Mouse (Mus musculus) liver, embryonic 11.5 days (tissue): ENCODE measurements around the gene St8sia1. TPM values are rescaled to one million over a fixed set of nuclear protein-coding genes. Genes with fewer than 3 reads are reported as not detected.

Experiments used
- ATAC-seq: fragments of 200-750 bp; cut with Nextera tagmentation; replicated peaks from 2 replicates; pipeline ENCODE4 v1.8.0; 2017; ENCODE audit warnings: moderate number of reproducible peaks, mild to moderate bottlenecking, moderate TSS enrichment, moderate library complexity; ENCODE audit not compliant: low FRiP score
- DNase-seq: peaks from one replicate; pipeline ENCODE4 v3.0.0-alpha.2; 2017; ENCODE audit warnings: low spot score
- H3K27ac ChIP-seq: fragments of 300-500 bp; sonication (generic); 2 replicates; pipeline ENCODE4 v1.5.1; 2014; ENCODE audit warnings: mild to moderate bottlenecking, low read depth, low read length, control low read depth
- H3K27me3 ChIP-seq: fragments of 300-500 bp; sonication (generic); replicated peaks from 2 replicates; pipeline ENCODE4 v1.6.1; 2014; ENCODE audit warnings: low read length, mixed read lengths; ENCODE audit not compliant: control insufficient read depth, insufficient read depth
- H3K36me3 ChIP-seq: fragments of 300-500 bp; sonication (generic); 2 replicates; pipeline ENCODE4 v1.6.1; 2014; ENCODE audit warnings: mild to moderate bottlenecking, low read length, moderate library complexity, mixed read lengths; ENCODE audit not compliant: control insufficient read depth, insufficient read depth
- H3K4me1 ChIP-seq: fragments of 300-500 bp; sonication (generic); replicated peaks from 2 replicates; pipeline ENCODE4 v1.6.1; 2014; ENCODE audit warnings: low read length, mixed read lengths; ENCODE audit not compliant: control insufficient read depth, insufficient read depth
- H3K4me2 ChIP-seq: fragments of 300-500 bp; sonication (generic); 2 replicates; pipeline ENCODE4 v1.6.1; 2014; ENCODE audit warnings: mild to moderate bottlenecking, control low read depth, moderate library complexity
- H3K4me3 ChIP-seq: fragments of 300-500 bp; sonication (generic); 2 replicates; pipeline ENCODE4 v1.5.1; 2014; ENCODE audit warnings: low read depth, low read length, control low read depth
- H3K9ac ChIP-seq: fragments of 300-500 bp; sonication (generic); 2 replicates; pipeline ENCODE4 v1.6.1; 2014; ENCODE audit warnings: low read depth, low read length, control low read depth
- H3K9me3 ChIP-seq: fragments of 300-500 bp; sonication (generic); 2 replicates; pipeline ENCODE4 v1.6.1; 2016; ENCODE audit warnings: low read length, inconsistent platforms, mixed read lengths; ENCODE audit not compliant: control insufficient read depth
- WGBS: fragments of 180-500 bp; shearing (Covaris S2); extraction: QIAGEN DNeasy Blood & Tissue Kit; methylation state at CpG from one replicate; pipeline ENCODE4 v1.1.7; 2014; 5-methylcytosine and 5-hydroxymethylcytosine counted together
- polyA plus RNA-seq: library from polyadenylated mRNA; unstranded; fragments of >200 nt; fragmentation: Nextera tagmentation; extraction: Ambion mirVana; gene quantifications from 2 replicates; pipeline ENCODE4 v1.2.1, GENCODE M21; 2014

Gene St8sia1
- polyA plus RNA-seq, 1 experiment from 2014 or later, result 2.1 TPM

GRCm38 (mm10) chr6:142779045-142779811 is 185.0 kb downstream of the St8sia1 start:
- H3K27ac ChIP-seq, result no peak overlapping the region
- H3K9me3 ChIP-seq, result no peaks in the 10 kb centered on the region
- no peak overlapping the region for H3K9ac ChIP-seq
- H3K4me2 ChIP-seq, result no peak overlapping the region
- DNase-seq, result no peak
- H3K36me3 ChIP-seq, result no peaks in the 10 kb centered on the region; the same call in 1 of the 2 replicates
- WGBS, result 44% methylated on average over 11 of the region's 11 CpGs
- peak; percentile 48; the same call in 1 of the 2 replicates for ATAC-seq
- H3K27me3 ChIP-seq, result no peaks in the 10 kb centered on the region
- peaks cover 16% of the 10 kb centered on the region for H3K4me1 ChIP-seq
- no peak overlapping the region for H3K4me3 ChIP-seq

DNA sequence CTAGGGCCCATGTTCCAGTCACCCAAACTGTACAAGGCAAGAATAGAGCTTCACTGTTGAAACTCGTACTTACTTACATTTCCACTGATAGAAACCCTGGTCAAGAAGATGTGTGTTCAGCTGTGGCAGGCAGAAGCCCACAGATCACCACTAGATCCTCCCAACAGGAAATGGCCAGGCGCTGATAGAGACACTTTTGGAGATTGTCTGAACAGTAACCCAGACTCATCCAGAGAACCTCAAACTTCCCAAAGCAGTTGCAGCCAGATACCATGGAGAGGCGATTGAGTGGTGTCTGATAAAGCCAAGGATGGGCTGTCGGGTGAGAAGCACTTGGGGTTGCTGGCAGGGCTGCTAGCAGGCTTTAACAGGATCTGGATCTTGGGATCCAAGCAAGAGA is 187.3 kb downstream of the St8sia1 start:
- ATAC-seq, result peak; percentile 65
- DNase-seq, result no peak

DNA sequence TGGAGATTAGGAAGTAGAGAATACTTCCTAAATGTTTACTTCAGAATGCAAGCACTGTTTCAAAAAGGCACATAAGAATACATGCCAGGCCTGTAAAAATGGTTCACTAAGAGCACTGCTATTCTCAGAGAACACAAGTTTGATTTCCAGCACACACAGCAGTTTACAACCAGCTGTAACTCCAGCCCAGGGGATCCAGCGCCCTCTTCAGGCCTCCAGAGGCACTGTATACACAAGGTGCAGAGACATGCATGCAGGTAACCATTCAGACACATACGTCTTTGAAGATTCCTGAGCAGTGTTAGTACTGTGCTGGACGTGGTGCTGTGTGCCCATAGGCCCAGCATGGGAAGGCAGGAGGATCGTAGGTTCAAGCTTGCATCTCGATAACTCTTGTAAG is 190.7 kb downstream of the St8sia1 start:
- H3K4me2 ChIP-seq, result no peak overlapping the region
- DNase-seq, result no peak

More for the DNA sequence above, 187.3 kb downstream of the St8sia1 start:
- Histone ChIP-seq H3K36me3 (peaks cover 21% of the 10 kb centered on the region), H3K9ac (no peak overlapping the region), H3K4me1 (peaks cover 16% of the 10 kb centered on the region), H3K27me3 (no peaks in the 10 kb centered on the region), H3K9me3 (no peaks in the 10 kb centered on the region), H3K4me2 (no peak overlapping the region), H3K4me3 (no peak overlapping the region), H3K27ac (peak overlapping the region; percentile 68)
- 24% methylated on average over 4 of the region's 4 CpGs for WGBS

DNA sequence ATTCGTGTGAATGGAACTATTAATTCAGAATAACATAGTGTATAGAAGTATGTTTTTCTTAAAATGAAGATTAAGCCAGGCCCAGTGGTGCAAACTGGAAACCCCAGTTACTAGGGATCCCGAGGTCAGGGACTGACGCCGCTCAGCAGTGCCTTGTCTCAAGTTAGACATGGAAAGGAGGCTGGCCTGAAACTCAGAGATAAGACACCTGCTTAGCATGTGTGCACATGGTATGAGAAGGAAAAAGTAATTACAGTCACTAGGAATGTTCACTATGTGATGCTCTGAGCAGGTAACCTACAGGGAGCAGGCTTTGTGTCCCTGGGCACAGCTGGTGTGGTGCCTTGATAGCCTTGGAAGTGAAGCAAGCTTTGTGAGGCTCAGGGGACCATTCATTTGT is 192.6 kb downstream of the St8sia1 start:
- 67% methylated on average over 4 of the region's 4 CpGs for WGBS
- H3K36me3 ChIP-seq, result peaks cover 42% of the 10 kb centered on the region

More for the DNA sequence above, 190.7 kb downstream of the St8sia1 start:
- H3K36me3 ChIP-seq, result peaks cover 30% of the 10 kb centered on the region
- no peak overlapping the region for H3K4me3 ChIP-seq
- no peak overlapping the region for H3K27ac ChIP-seq
- H3K9ac ChIP-seq, result no peak overlapping the region
- no peaks in the 10 kb centered on the region for H3K27me3 ChIP-seq
- ATAC-seq, result no peak
- no peaks in the 10 kb centered on the region for H3K9me3 ChIP-seq
- H3K4me1 ChIP-seq, result peaks cover 16% of the 10 kb centered on the region
- WGBS, result 84% methylated on average over 5 of the region's 5 CpGs

More for the DNA sequence above, 192.6 kb downstream of the St8sia1 start:
- Histone ChIP-seq H3K4me2 (no peak overlapping the region), H3K27me3 (no peaks in the 10 kb centered on the region), H3K4me1 (peaks cover 8% of the 10 kb centered on the region), H3K4me3 (no peak overlapping the region), H3K9ac (no peak overlapping the region), H3K9me3 (no peaks in the 10 kb centered on the region), H3K27ac (no peak overlapping the region)
- ATAC-seq (peak; percentile 50; the same call in 1 of the 2 replicates), DNase-seq (no peak)

Other genes starting within 250 kb of the St8sia1 start
- gene Cmas, start 207.8 kb downstream of the St8sia1 start, polyA plus RNA-seq, result 93.0 and 102 TPM in 2 replicates
- gene Sult6b2, start 159.9 kb downstream of the St8sia1 start, polyA plus RNA-seq, result 0.07 TPM in 1 of 2 replicates, not detected in the other
- 24.1 and 25.0 TPM in 2 replicates for gene C2cd5, start 135.7 kb upstream of the St8sia1 start, polyA plus RNA-seq
- 20.0 and 23.6 TPM in 2 replicates for gene Etnk1, start 202.8 kb upstream of the St8sia1 start, polyA plus RNA-seq